Mouse (Mus musculus): Measurements from ENCODE around the gene Fthl17f.
"Not testable (repeated sequence)": the region's sequence is repeated elsewhere in the genome, so short reads cannot be mapped to it uniquely, and the experiment has no call there.

Gene Fthl17f

DNA sequence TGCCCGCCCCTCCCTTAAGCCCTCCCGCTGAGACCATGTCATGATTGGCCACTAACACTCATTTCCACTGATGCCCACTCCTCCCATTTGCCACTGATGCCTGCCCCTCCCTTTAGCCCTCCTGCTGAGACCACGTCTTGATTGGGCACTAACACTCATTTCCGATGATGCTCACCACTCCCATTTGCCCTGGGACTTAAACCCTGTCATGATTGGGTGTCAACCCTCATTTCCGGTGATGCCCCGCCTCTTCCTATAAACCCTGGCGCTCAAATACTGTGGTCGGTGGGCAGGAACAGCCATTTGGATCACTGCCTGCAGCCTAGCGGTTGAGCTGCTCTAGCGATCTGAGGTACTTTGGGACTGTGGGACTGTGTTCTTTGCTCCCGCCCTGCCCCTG, at the start of gene Fthl17f:
Gene Fthl17f, plus strand, starts transcription at position 301 of the 400 bp plus-strand sequence.
- DNase-seq: not testable (repeated sequence)

GRCm38 (mm10) chrX:9016079-9016478, 46.7 kb upstream of the Fthl17f start:
- no peak for DNase-seq

GRCm38 (mm10) chrX:9019481-9019880, 43.3 kb upstream of the Fthl17f start:
- DNase-seq: no peak

GRCm38 (mm10) chrX:9033193-9033592, 29.6 kb upstream of the Fthl17f start, which contains the start of gene Fthl17e:
Gene Fthl17e, plus strand, starts transcription at chrX:9033493.
- DNase-seq: not testable (repeated sequence)

DNA sequence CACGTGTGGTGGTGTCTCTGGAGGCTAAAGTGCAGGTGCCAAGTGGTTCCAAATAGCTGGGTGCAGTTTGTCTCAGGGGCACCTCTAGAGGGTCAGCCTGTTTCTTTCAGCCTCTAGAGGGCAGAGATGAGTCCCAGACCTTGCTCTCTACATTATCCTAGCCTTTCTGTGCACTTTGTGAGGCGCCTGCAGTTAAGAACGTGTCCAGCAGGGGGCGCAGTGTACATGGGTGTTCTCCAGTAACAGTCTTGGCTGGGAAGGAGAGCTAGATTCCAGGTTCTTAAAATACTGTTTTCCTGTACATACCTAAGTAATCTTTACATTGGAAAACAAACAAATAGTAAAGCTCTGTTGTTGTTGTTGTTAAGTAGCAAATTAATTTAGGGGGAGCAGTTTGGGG, 21.2 kb upstream of the Fthl17f start:
- not testable (repeated sequence) for DNase-seq

DNA sequence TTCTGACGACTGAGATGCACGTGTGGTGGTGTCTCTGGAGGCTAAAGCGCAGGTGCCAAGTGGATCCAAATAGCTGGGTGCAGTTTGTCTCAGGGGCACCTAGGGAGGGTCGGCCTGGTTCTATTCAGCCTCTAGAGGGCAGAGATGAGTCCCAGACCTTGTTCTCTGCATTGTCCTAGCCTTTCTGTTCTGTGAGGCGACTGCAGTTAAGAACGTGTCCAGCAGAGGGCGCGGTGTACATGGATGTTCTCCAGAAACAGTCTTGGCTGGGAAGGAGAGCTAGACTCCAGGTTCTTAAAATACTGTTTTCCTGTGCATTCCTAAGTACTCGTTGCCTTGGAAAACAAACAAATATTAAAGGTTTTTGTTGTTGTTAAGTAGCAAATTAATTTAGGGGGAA, 1.9 kb upstream of the Fthl17f start:
- peak; percentile 44 for DNase-seq

DNA sequence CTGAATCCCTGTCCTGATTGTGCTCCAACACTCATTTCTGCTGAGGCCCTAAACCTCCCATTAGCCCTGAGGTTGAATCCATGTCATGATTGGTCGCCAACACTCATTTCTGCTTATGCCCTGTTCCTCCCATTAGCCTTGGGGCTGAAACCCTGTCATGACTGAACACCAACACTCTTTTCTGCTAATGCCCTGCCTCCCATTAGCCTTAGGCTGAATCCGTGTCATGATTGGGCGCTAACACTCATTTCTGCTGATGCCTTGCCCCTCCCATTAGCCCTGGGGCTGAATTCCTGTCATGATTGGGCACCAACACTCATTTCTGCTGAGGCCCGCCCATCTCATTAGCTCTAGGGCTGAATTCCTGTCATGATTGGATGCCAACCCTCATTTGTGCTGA, 714 bp upstream of the Fthl17f start:
- no peak for DNase-seq

DNA sequence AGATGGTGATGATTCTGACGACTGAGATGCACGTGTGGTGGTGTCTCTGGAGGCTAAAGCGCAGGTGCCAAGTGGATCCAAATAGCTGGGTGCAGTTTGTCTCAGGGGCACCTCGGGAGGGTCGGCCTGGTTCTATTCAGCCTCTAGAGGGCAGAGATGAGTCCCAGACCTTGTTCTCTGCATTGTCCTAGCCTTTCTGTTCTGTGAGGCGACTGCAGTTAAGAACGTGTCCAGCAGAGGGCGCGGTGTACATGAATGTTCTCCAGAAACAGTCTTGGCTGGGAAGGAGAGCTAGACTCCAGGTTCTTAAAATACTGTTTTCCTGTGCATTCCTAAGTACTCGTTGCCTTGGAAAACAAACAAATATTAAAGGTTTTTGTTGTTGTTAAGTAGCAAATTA, 14.9 kb downstream of the Fthl17f start:
- peak; percentile 63 for DNase-seq

DNA sequence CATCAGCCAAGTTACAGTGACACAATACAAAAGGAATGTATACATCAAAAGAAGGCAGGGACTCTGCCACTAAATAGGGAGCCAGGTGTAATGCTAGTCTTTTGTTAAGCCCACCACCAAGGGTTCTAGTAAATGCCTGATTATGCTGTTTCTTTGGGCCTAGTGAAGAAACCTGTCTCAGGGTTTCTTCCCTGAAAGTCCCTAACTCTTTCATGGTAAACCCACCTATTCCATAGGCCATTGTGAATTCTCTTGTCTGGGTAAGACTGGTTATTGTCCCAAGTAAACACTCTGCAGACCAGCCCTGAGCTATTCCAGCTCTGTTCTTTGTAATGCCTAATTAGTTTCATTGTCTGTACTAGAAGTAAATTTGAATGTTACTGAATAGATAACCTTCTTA, 32.3 kb downstream of the Fthl17f start:
- DNase-seq: not testable (repeated sequence)

- no peak for DNase-seq
Observed at GRCm38 (mm10) chrX:9104262-9104661, 41.4 kb downstream of the Fthl17f start, which contains the start of gene 4930402K13Rik. Gene 4930402K13Rik, plus strand, starts transcription at chrX:9104562.

DNA sequence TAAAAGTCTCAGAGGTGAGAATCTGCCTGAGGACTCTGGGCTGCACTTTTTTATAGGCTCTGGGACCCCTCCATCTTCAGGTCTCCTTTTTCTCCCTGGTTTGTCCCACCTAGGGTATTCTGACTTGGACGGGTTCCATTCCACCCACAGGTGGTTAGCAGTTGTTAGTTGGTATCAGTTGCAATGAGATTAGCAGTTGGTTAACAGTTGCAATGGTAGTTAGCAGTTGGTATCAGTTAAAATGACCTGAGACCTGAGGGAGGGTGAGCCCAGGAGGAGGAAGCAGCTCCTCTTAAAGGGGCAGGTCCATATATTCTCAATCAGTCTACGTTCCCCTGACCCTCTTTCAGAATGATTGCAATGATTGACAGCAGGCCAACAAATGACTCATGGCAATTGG, 47.6 kb downstream of the Fthl17f start:
- no peak for DNase-seq

Measured in cerebellum, adult 9-11 months (tissue).